9 mouse cellular contexts compared by ENCODE assay signal in the genomic region with DNA sequence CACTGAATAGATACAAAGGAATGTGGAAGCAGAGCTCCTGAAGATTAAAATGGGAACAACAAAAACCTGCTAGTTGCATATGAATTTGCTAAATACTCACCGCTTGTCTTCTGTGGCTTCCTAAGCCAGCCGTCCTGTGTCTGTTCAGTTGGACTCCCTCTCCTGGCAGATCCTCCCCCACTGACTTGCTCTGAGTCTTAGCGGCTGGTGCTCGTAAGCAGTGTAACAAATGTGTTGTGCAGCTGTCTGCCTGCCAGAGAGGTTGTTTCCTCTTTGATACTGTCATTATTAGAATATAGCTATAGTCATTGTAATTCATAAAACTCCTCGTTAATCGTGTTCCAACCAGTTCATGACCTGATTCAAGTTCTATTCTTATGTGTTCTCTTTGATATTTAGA. TPM values are rescaled to one million over a fixed set of nuclear protein-coding genes. Genes with fewer than 3 reads are reported as not detected.
DNase-seq lines count a peak whose midpoint lies in the region; ATAC-seq and TF ChIP-seq lines count a peak whose summit lies in the region.
"Had no signal": no experiment of that assay in that cellular context is flagged by ENCODE, and none has a peak within 500 bp of the region (broad histone marks: within the 10 kb centered on the region; RNA-seq: fewer than 3 reads in every experiment).

Gene Htr2b, minus strand, starts transcription at position 192 of the 400 bp plus-strand sequence.

- TF ChIP-seq EP300 in liver, postnatal 0 days (IDR thresholded peaks at IDR 0.05; ENCODE audit: low read depth): no peak

- no peak for TF ChIP-seq CTCF in bone marrow macrophage, adult 2 months (IDR thresholded peaks at IDR 0.05; ENCODE audit: low read depth, low read length)
- no peak for TF ChIP-seq CTCF in liver, postnatal 0 days (IDR thresholded peaks at IDR 0.05; ENCODE audit: low read depth)

- no peak for ATAC-seq in forebrain, embryonic 15.5 days (replicated peaks)
- no peak for ATAC-seq in midbrain, embryonic 13.5 days
- no peak for ATAC-seq in liver, postnatal 0 days

- DNase-seq in forebrain, embryonic 10.5 days (ENCODE audit: extremely low spot score, low spot score): no peak
- peak; percentile 28 to 45 for DNase-seq in heart, postnatal 36 days
- peak; percentile 46 for DNase-seq in layer of hippocampus, adult 9-11 months
- DNase-seq in retina, embryonic 14.5 days (ENCODE audit: low spot score): peak; percentile 3
- DNase-seq in liver, postnatal 0 days: no peak

- H3K4me2 ChIP-seq in forebrain, embryonic 15.5 days (replicated peaks): no peak within 1 kb of the TSS
- H3K4me2 ChIP-seq in midbrain, embryonic 13.5 days (replicated peaks): no peak within 1 kb of the TSS
- no peak within 1 kb of the TSS for H3K4me2 ChIP-seq in liver, postnatal 0 days (ENCODE audit: low read depth, low read length)

- no peaks in the 10 kb centered on the region for H3K27me3 ChIP-seq in forebrain, embryonic 15.5 days
- no peaks in the 10 kb centered on the region for H3K27me3 ChIP-seq in forebrain, embryonic 10.5 days (ENCODE audit: poor library complexity, severe bottlenecking)
- H3K27me3 ChIP-seq in midbrain, embryonic 13.5 days: no peaks in the 10 kb centered on the region
- H3K27me3 ChIP-seq in liver, postnatal 0 days (ENCODE audit: insufficient read depth, low read length): no peaks in the 10 kb centered on the region

- H3K9ac ChIP-seq in forebrain, embryonic 15.5 days (replicated peaks): no peak within 1 kb of the TSS
- H3K9ac ChIP-seq in midbrain, embryonic 13.5 days (replicated peaks): no peak within 1 kb of the TSS
- no peak within 1 kb of the TSS for H3K9ac ChIP-seq in liver, postnatal 0 days (replicated peaks)

- 0 out of 2 replicates have a peak, but pooled peaks cover 6% of the 10 kb centered on the region for H3K36me3 ChIP-seq in forebrain, embryonic 15.5 days
- peaks cover 27% of the 10 kb centered on the region for H3K36me3 ChIP-seq in forebrain, embryonic 10.5 days (replicated peaks)
- H3K36me3 ChIP-seq in midbrain, embryonic 13.5 days: peaks cover 14% of the 10 kb centered on the region; the same call in 1 of the 2 replicates
- H3K36me3 ChIP-seq in liver, postnatal 0 days (replicated peaks; ENCODE audit: insufficient read depth, low read length): peaks cover 14% of the 10 kb centered on the region; the same call in 1 of the 2 replicates

- H3K9me3 ChIP-seq in forebrain, embryonic 15.5 days: no peaks in the 10 kb centered on the region
- H3K9me3 ChIP-seq in forebrain, embryonic 10.5 days: no peaks in the 10 kb centered on the region
- no peaks in the 10 kb centered on the region for H3K9me3 ChIP-seq in midbrain, embryonic 13.5 days
- no peaks in the 10 kb centered on the region for H3K9me3 ChIP-seq in liver, postnatal 0 days (ENCODE audit: low read length)
- H3K9me3 ChIP-seq: G1E had no signal

- no peak for TF ChIP-seq POLR2A in bone marrow macrophage, adult 2 months (IDR thresholded peaks at IDR 0.05; ENCODE audit: borderline replicate concordance, low read depth, low read length)

- intact Hi-C loops in heart, postnatal 36 days (cut with DNase I): no loop called here

- H3K4me3 ChIP-seq in forebrain, embryonic 15.5 days: no peak within 1 kb of the TSS
- no peak within 1 kb of the TSS for H3K4me3 ChIP-seq in forebrain, embryonic 10.5 days
- H3K4me3 ChIP-seq in bone marrow macrophage, adult 2 months (ENCODE audit: insufficient read depth, low read length): no peak within 1 kb of the TSS
- H3K4me3 ChIP-seq in midbrain, embryonic 13.5 days (replicated peaks): no peak within 1 kb of the TSS
- H3K4me3 ChIP-seq in liver, postnatal 0 days (ENCODE audit: low read depth, low read length): no peak within 1 kb of the TSS

- H3K27ac ChIP-seq in forebrain, embryonic 15.5 days (replicated peaks): peak within 1 kb of the TSS; percentile 5; the same call in 1 of the 2 replicates
- no peak within 1 kb of the TSS for H3K27ac ChIP-seq in forebrain, embryonic 10.5 days
- H3K27ac ChIP-seq in bone marrow macrophage, adult 2 months (ENCODE audit: insufficient read depth, low read depth, low read length): peak within 1 kb of the TSS; percentile 12; the same call in 1 of the 2 replicates
- no peak within 1 kb of the TSS for H3K27ac ChIP-seq in midbrain, embryonic 13.5 days
- no peak within 1 kb of the TSS for H3K27ac ChIP-seq in liver, postnatal 0 days (ENCODE audit: low read depth)

- 35% methylated on average over 6 of the region's 6 CpGs for WGBS in forebrain, embryonic 15.5 days
- WGBS in forebrain, embryonic 10.5 days: 82% methylated on average over 6 of the region's 6 CpGs
- WGBS in midbrain, embryonic 13.5 days: 57% methylated on average over 6 of the region's 6 CpGs
- 65% methylated on average over 6 of the region's 6 CpGs for WGBS in liver, postnatal 0 days (ENCODE audit: insufficient replicate concordance)

- H3K4me1 ChIP-seq in forebrain, embryonic 15.5 days: 0 out of 2 replicates have a peak, but pooled peaks cover 8% of the 10 kb centered on the region
- H3K4me1 ChIP-seq in forebrain, embryonic 10.5 days: peaks cover 2% of the 10 kb centered on the region; the same call in 1 of the 2 replicates
- H3K4me1 ChIP-seq in bone marrow macrophage, adult 2 months (ENCODE audit: control insufficient read depth, insufficient read depth, low read length): peaks cover 28% of the 10 kb centered on the region
- peaks cover 4% of the 10 kb centered on the region; the same call in 1 of the 2 replicates for H3K4me1 ChIP-seq in midbrain, embryonic 13.5 days (replicated peaks)
- no peaks in the 10 kb centered on the region for H3K4me1 ChIP-seq in liver, postnatal 0 days (ENCODE audit: insufficient read depth)

RNA-seq across cellular contexts. Expression of gene Htr2b, which starts in this region (rescaled TPM):
- polyA plus RNA-seq in forebrain, embryonic 15.5 days (2015; fragmentation: Nextera tagmentation; extraction: Ambion mirVana): 0.25 and 0.40 TPM in 2 replicates
- 0.18 and 0.19 TPM in 2 replicates for polyA plus RNA-seq in forebrain, embryonic 10.5 days (2016; fragmentation: Nextera tagmentation; extraction: Ambion mirVana)
- 0.39 and 0.76 TPM in 2 replicates for polyA plus RNA-seq in bone marrow macrophage, adult 2 months (2012; ENCODE audit: insufficient read depth, insufficient read length, missing spikeins)
- under 1 TPM; 0.19 TPM for total RNA-seq in heart, postnatal 36 days (2021)
- polyA plus RNA-seq in midbrain, embryonic 13.5 days (2015; fragmentation: Nextera tagmentation; extraction: Ambion mirVana): 0.15 and 0.28 TPM in 2 replicates
- polyA plus RNA-seq in liver, postnatal 0 days (2015; fragmentation: Nextera tagmentation; extraction: Ambion mirVana): not detected in 2 replicates
- polyA plus RNA-seq: G1E had no signal

Comparison
In these comparisons a context has a peak if more than half of its experiments do, and no peak if none do; other contexts are left out.
1. H3K27ac ChIP-seq: peak in forebrain, embryonic 15.5 days (single experiment) and bone marrow macrophage, adult 2 months (single experiment); none in forebrain, embryonic 10.5 days (single experiment), midbrain, embryonic 13.5 days (single experiment) and liver, postnatal 0 days (single experiment).
2. Peak in DNase-seq in heart, postnatal 36 days; RNA of the gene not detected or under 1 TPM.
3. DNase-seq: peak in layer of hippocampus, adult 9-11 months (single experiment) and retina, embryonic 14.5 days (single experiment); none in forebrain, embryonic 10.5 days (single experiment) and liver, postnatal 0 days (single experiment).